Mouse (Mus musculus): Measurements from ENCODE around the gene Cep152.

The Cep152 gene

GRCm38 (mm10) chr2:125555830-125556229 lies 69.1 kb downstream of the Cep152 start:
- peak; percentile 33 for DNase-seq (ENCODE audit: low spot score)

- DNase-seq (ENCODE audit: low spot score) = no peak
Measured at GRCm38 (mm10) chr2:125548806-125549578, 75.9 kb downstream of the Cep152 start.

- DNase-seq (ENCODE audit: low spot score) = no peak
Measured at GRCm38 (mm10) chr2:125544986-125545385, 79.9 kb downstream of the Cep152 start.

- no peak for DNase-seq (ENCODE audit: low spot score)
Measured at GRCm38 (mm10) chr2:125543646-125544045, 81.3 kb downstream of the Cep152 start.

- no peak for DNase-seq (ENCODE audit: low spot score)
Measured at GRCm38 (mm10) chr2:125541451-125541850, 83.5 kb downstream of the Cep152 start.

- DNase-seq (ENCODE audit: low spot score) = no peak
Measured at GRCm38 (mm10) chr2:125540579-125540978, 84.3 kb downstream of the Cep152 start.

- no peak for DNase-seq (ENCODE audit: low spot score)
Measured at GRCm38 (mm10) chr2:125539640-125540039, 85.3 kb downstream of the Cep152 start.

GRCm38 (mm10) chr2:125530665-125531064 lies 94.2 kb downstream of the Cep152 start:
- peak; percentile 50 for DNase-seq (ENCODE audit: low spot score)

GRCm38 (mm10) chr2:125526566-125526965 lies 98.3 kb downstream of the Cep152 start:
- no peak for DNase-seq (ENCODE audit: low spot score)

GRCm38 (mm10) chr2:125525484-125525883 lies 99.4 kb downstream of the Cep152 start:
- no peak for DNase-seq (ENCODE audit: low spot score)

GRCm38 (mm10) chr2:125516594-125516993 lies 108.3 kb downstream of the Cep152 start:
- DNase-seq (ENCODE audit: low spot score) = peak; percentile 62

- DNase-seq (ENCODE audit: low spot score) = peak; percentile 24
Measured at GRCm38 (mm10) chr2:125515291-125516057, 109.4 kb downstream of the Cep152 start.

GRCm38 (mm10) chr2:125514391-125514790 lies 110.5 kb downstream of the Cep152 start:
- no peak for DNase-seq (ENCODE audit: low spot score)

Data from testis, postnatal 10 days (tissue).